Mouse (Mus musculus): ENCODE data around the gene Olfr460.

DNA sequence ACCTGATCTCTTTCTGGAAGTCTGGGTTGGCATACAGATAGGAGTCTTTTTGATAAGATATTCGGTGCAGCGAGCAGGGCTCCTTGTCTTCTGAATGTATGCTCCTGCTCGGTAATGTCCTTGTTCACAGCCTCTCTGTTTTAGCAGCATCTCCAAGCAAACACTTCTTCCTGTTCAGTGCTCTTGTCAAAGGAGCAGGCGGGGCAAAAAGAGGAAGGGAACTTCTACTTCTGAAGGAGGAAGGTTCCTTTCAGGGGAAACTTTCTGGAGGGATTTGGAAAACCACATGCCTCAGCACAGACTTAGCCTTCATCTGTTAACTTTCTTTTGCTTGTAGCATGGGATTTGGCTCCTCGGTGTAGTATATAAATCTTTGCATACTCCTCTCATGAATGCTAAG is 16.4 kb downstream of the Olfr460 start, which contains the start of gene Clec5a:
- TF ChIP-seq CTCF (conservative IDR thresholded peaks at IDR 0.05; ENCODE audit: low read length) = no peak
- no peak for TF ChIP-seq POU5F1 (IDR thresholded peaks at IDR 0.05; ENCODE audit: borderline replicate concordance, low read length)
